Mouse (Mus musculus) erythroblast, embryonic 14.5 days (primary cell): ENCODE measurements around the gene Mettl7a2.

Source experiments
- GATA1 ChIP-seq: IDR thresholded peaks from 2 replicates; pipeline ENCODE4 v1.6.1; 2012; ENCODE audit warnings: low read length, inconsistent platforms, mixed read lengths
- TAL1 ChIP-seq: IDR thresholded peaks from 3 replicates; pipeline ENCODE4 v1.6.1; 2012; ENCODE audit warnings: low read length, inconsistent platforms, mixed read lengths

DNA sequence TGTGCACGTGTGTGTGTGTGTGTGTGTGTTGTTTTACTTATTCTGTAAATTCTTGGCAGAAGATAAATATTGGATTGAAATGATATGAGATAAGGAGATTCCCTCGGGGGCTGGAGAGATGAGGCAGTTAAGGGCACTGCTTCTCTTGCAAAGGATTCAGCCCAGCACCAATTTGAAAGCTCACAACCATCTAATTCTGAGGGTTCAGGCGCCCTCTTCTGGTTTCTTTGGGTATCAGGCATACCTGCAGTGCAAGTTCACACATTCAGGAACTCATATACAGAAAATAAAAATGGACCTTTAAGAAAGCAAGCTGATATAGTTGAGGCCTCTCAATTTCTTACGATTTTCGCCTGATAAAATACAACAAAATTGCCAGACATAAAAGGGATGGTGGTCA lies 22.1 kb downstream of the Mettl7a2 start:
- no peak for TF ChIP-seq TAL1
- TF ChIP-seq GATA1: no peak
